Mouse (Mus musculus) olfactory bulb, adult 2 months (tissue): ENCODE data around the gene Hsd11b1.

ENCODE experiments used
- CTCF ChIP-seq: fragments of 200-500 bp; IDR thresholded peaks from 2 replicates; pipeline ENCODE4 v1.5.1; 2012; ENCODE audit warnings: low read depth, mild to moderate bottlenecking, low read length, moderate library complexity; ENCODE audit not compliant: insufficient read depth
- POLR2A ChIP-seq: fragments of 200-500 bp; IDR thresholded peaks from 2 replicates; pipeline ENCODE4 v1.6.1; 2012; ENCODE audit warnings: mild to moderate bottlenecking, low read depth, low read length, moderate library complexity; ENCODE audit not compliant: insufficient read depth

DNA sequence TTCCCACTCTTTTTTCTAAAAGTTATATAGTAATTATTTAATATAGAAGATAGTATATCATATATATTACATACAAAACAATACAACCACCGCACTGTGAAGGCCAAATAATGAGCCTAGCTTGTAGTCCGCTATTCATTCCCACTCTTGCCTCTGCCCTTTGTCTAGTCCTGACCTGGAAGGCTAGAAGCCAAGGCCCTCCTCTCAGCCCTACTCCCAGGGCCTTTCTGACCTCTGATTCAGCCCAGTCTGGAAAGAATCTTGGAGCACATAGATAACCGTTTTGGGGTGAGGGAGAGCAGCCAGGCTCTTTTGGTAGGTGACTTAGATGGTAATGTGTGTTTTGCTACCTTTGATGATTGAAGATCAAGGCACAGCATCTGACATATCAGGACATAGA, 30.1 kb upstream of the Hsd11b1 start:
- TF ChIP-seq POLR2A (no peak), CTCF (no peak)
